ENCODE assay signal across 7 mouse cellular contexts in the genomic region with DNA sequence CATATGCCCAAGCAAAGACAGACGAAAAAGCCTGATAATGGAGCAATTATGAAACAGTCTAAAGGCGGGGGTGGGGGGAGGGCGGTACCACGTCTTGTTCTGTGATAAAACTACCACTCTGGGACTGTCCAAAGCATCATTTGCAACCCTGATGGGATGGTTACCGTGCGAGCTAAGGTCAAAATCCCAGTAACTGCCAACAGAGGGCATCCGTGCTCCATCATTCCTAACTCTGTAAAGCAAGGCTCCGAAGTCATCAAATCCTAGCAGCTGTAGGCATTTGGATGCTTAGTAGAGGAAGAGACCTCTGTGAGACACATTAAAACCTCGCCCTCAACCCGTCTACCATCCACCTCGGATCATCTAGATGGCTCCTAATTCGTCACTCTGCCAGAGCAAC.
DNase-seq lines count a peak whose midpoint lies in the region; ATAC-seq and TF ChIP-seq lines count a peak whose summit lies in the region.

No protein-coding gene starts in this region.

- peak; percentile 3 for DNase-seq in thymus, postnatal 0 days (ENCODE audit: low spot score)
- DNase-seq in thymus, adult 2 months: no peak
- DNase-seq in adrenal gland, postnatal 25 days: peak; percentile 61
- peak; percentile 78 for DNase-seq in embryonic facial prominence, embryonic 11.5 days (ENCODE audit: low spot score)
- peak; percentile 67 for DNase-seq in kidney, postnatal 14 days
- peak; percentile 58 for DNase-seq in lung, adult 2 months
- peak; percentile 66 to 79 for DNase-seq in right cerebral cortex, postnatal 10 days (ENCODE audit: low spot score in 2 of 2)

- no peaks in the 10 kb centered on the region for H3K9me3 ChIP-seq in embryonic facial prominence, embryonic 11.5 days (replicated peaks; ENCODE audit: control insufficient read depth, low read length)

- WGBS in thymus, adult 2 months: 25% methylated on average over 12 of the region's 12 CpGs
- 19% methylated on average over 12 of the region's 12 CpGs for WGBS in embryonic facial prominence, embryonic 11.5 days
- 11% methylated on average over 12 of the region's 12 CpGs for WGBS in lung, adult 2 months

- no peaks in the 10 kb centered on the region for H3K36me3 ChIP-seq in thymus, adult 2 months (ENCODE audit: control insufficient read depth, insufficient read depth, low read length)
- no peaks in the 10 kb centered on the region for H3K36me3 ChIP-seq in embryonic facial prominence, embryonic 11.5 days (replicated peaks; ENCODE audit: control insufficient read depth, insufficient read depth, low read depth, low read length)

- H3K4me3 ChIP-seq in thymus, adult 2 months (ENCODE audit: control insufficient read depth, insufficient read depth, low read length): no peak overlapping the region
- no peak overlapping the region for H3K4me3 ChIP-seq in embryonic facial prominence, embryonic 11.5 days (ENCODE audit: low read depth, low read length)
- H3K4me3 ChIP-seq in lung, adult 2 months (replicated peaks; ENCODE audit: extremely low read depth, low read depth, low read length): no peak overlapping the region

- no peak for TF ChIP-seq CTCF in thymus, adult 2 months (IDR thresholded peaks at IDR 0.05; ENCODE audit: borderline replicate concordance, control insufficient read depth, extremely low read depth, insufficient read depth, low read length, poor library complexity)
- peak; percentile 69 for TF ChIP-seq CTCF in lung, adult 2 months (IDR thresholded peaks at IDR 0.05; ENCODE audit: insufficient read depth, low read length)

- TF ChIP-seq POLR2A in thymus, adult 2 months (IDR thresholded peaks at IDR 0.05; ENCODE audit: control insufficient read depth, extremely low read depth, insufficient read depth, low read length, poor library complexity): no peak
- no peak for TF ChIP-seq POLR2A in lung, adult 2 months (IDR thresholded peaks at IDR 0.05; ENCODE audit: borderline replicate concordance, extremely low read depth, low read depth, low read length)

- no peak overlapping the region for H3K4me2 ChIP-seq in embryonic facial prominence, embryonic 11.5 days (ENCODE audit: low read depth, low read length)

- no peak overlapping the region for H3K27ac ChIP-seq in thymus, adult 2 months (ENCODE audit: control insufficient read depth, insufficient read depth, low read length)
- H3K27ac ChIP-seq in embryonic facial prominence, embryonic 11.5 days (replicated peaks; ENCODE audit: low read depth, low read length): no peak overlapping the region

- H3K27me3 ChIP-seq in thymus, adult 2 months (ENCODE audit: control insufficient read depth, insufficient read depth, low read length): no peaks in the 10 kb centered on the region
- H3K27me3 ChIP-seq in embryonic facial prominence, embryonic 11.5 days (ENCODE audit: control insufficient read depth, insufficient read depth, low read length): no peaks in the 10 kb centered on the region

- no peaks in the 10 kb centered on the region for H3K4me1 ChIP-seq in thymus, adult 2 months (replicated peaks; ENCODE audit: control insufficient read depth, insufficient read depth, low read length)
- H3K4me1 ChIP-seq in embryonic facial prominence, embryonic 11.5 days (ENCODE audit: control insufficient read depth, insufficient read depth, low read length): no peaks in the 10 kb centered on the region; the same call in 1 of the 2 replicates
- peaks cover 2% of the 10 kb centered on the region; the same call in 1 of the 2 replicates for H3K4me1 ChIP-seq in lung, adult 2 months (ENCODE audit: control insufficient read depth, insufficient read depth, low read length)

- H3K9ac ChIP-seq in embryonic facial prominence, embryonic 11.5 days (replicated peaks; ENCODE audit: low read length): no peak overlapping the region

- ATAC-seq in embryonic facial prominence, embryonic 11.5 days (replicated peaks; ENCODE audit: insufficient number of reproducible peaks, low FRiP score, low TSS enrichment, low read depth): no peak
